Mouse (Mus musculus): ENCODE data around the gene Pthlh. TPM values are rescaled to one million over a fixed set of nuclear protein-coding genes. Genes with fewer than 3 reads are reported as not detected.

The Pthlh gene
- polyA plus RNA-seq, 1 experiment from 2014 or later, result 6.4 TPM

GRCm38 (mm10) chr6:147247782-147248181, 16.2 kb downstream of the Pthlh start:
- ATAC-seq (ENCODE audit: low FRiP score), result no peak
- WGBS, result 37% methylated on average over 3 of the region's 3 CpGs
- no peak overlapping the region for H3K4me2 ChIP-seq

GRCm38 (mm10) chr6:147244294-147244693, 19.7 kb downstream of the Pthlh start:
- Histone ChIP-seq H3K27ac (no peak overlapping the region), H3K36me3 (no peaks in the 10 kb centered on the region), H3K27me3 (0 out of 2 replicates have a peak, but pooled peaks cover 4% of the 10 kb centered on the region), H3K9ac (no peak overlapping the region), H3K9me3 (no peaks in the 10 kb centered on the region), H3K4me2 (no peak overlapping the region), H3K4me1 (replicated peaks) (no peaks in the 10 kb centered on the region), H3K4me3 (no peak overlapping the region)
- ATAC-seq (ENCODE audit: low FRiP score), result no peak

More at GRCm38 (mm10) chr6:147247782-147248181, 16.2 kb downstream of the Pthlh start:
- H3K27me3 ChIP-seq, result no peaks in the 10 kb centered on the region
- H3K27ac ChIP-seq, result no peak overlapping the region
- H3K9ac ChIP-seq, result no peak overlapping the region
- H3K9me3 ChIP-seq, result no peaks in the 10 kb centered on the region
- no peaks in the 10 kb centered on the region for H3K36me3 ChIP-seq
- no peak overlapping the region for H3K4me3 ChIP-seq
- no peaks in the 10 kb centered on the region for H3K4me1 ChIP-seq (replicated peaks)

GRCm38 (mm10) chr6:147243655-147244054, 20.3 kb downstream of the Pthlh start:
- 0 out of 2 replicates have a peak overlapping the region, but pooled peaks have one; percentile 7 for H3K4me3 ChIP-seq
- peak; percentile 53; the same call in 1 of the 2 replicates for ATAC-seq (ENCODE audit: low FRiP score)

GRCm38 (mm10) chr6:147241541-147241940, 22.4 kb downstream of the Pthlh start:
- no peak for ATAC-seq (ENCODE audit: low FRiP score)

More at GRCm38 (mm10) chr6:147243655-147244054, 20.3 kb downstream of the Pthlh start:
- 0 out of 2 replicates have a peak overlapping the region, but pooled peaks have one; percentile 30 for H3K4me2 ChIP-seq
- no peaks in the 10 kb centered on the region for H3K4me1 ChIP-seq (replicated peaks)
- WGBS, result 56% methylated on average over 5 of the region's 5 CpGs
- H3K36me3 ChIP-seq, result no peaks in the 10 kb centered on the region
- H3K27me3 ChIP-seq, result 0 out of 2 replicates have a peak, but pooled peaks cover 4% of the 10 kb centered on the region
- no peaks in the 10 kb centered on the region for H3K9me3 ChIP-seq
- no peak overlapping the region for H3K27ac ChIP-seq
- no peak overlapping the region for H3K9ac ChIP-seq

GRCm38 (mm10) chr6:147240203-147240804, 23.7 kb downstream of the Pthlh start:
- Histone ChIP-seq H3K9me3 (no peaks in the 10 kb centered on the region), H3K36me3 (no peaks in the 10 kb centered on the region)

More at GRCm38 (mm10) chr6:147241541-147241940, 22.4 kb downstream of the Pthlh start:
- Histone ChIP-seq H3K36me3 (no peaks in the 10 kb centered on the region), H3K4me1 (replicated peaks) (no peaks in the 10 kb centered on the region), H3K9ac (no peak overlapping the region), H3K4me3 (no peak overlapping the region), H3K27me3 (0 out of 2 replicates have a peak, but pooled peaks cover 4% of the 10 kb centered on the region), H3K4me2 (no peak overlapping the region), H3K9me3 (no peaks in the 10 kb centered on the region), H3K27ac (no peak overlapping the region)
- WGBS, result 81% methylated on average over 3 of the region's 3 CpGs

GRCm38 (mm10) chr6:147226696-147227095, 37.3 kb downstream of the Pthlh start:
- H3K36me3 ChIP-seq, result no peaks in the 10 kb centered on the region
- no peak overlapping the region for H3K4me3 ChIP-seq
- no peak overlapping the region for H3K27ac ChIP-seq
- ATAC-seq (ENCODE audit: low FRiP score), result no peak
- H3K9ac ChIP-seq, result no peak overlapping the region
- H3K9me3 ChIP-seq, result no peaks in the 10 kb centered on the region
- no peak overlapping the region for H3K4me2 ChIP-seq
- H3K4me1 ChIP-seq (replicated peaks), result no peaks in the 10 kb centered on the region
- no peaks in the 10 kb centered on the region for H3K27me3 ChIP-seq
- WGBS, result 96% methylated on average over 1 of the region's 1 CpGs

More at GRCm38 (mm10) chr6:147240203-147240804, 23.7 kb downstream of the Pthlh start:
- H3K27ac ChIP-seq, result no peak overlapping the region
- 0 out of 2 replicates have a peak, but pooled peaks cover 4% of the 10 kb centered on the region for H3K27me3 ChIP-seq
- ATAC-seq (ENCODE audit: low FRiP score), result peak; percentile 89
- H3K4me1 ChIP-seq (replicated peaks), result no peaks in the 10 kb centered on the region
- H3K4me2 ChIP-seq, result no peak overlapping the region
- H3K4me3 ChIP-seq, result no peak overlapping the region
- WGBS, result 6% methylated on average over 4 of the region's 4 CpGs
- H3K9ac ChIP-seq, result no peak overlapping the region

GRCm38 (mm10) chr6:147219099-147219498, 44.9 kb downstream of the Pthlh start:
- Histone ChIP-seq H3K4me2 (no peak overlapping the region), H3K9ac (no peak overlapping the region), H3K9me3 (no peaks in the 10 kb centered on the region), H3K4me3 (no peak overlapping the region), H3K36me3 (no peaks in the 10 kb centered on the region), H3K27ac (no peak overlapping the region), H3K4me1 (replicated peaks) (no peaks in the 10 kb centered on the region), H3K27me3 (no peaks in the 10 kb centered on the region)
- 84% methylated on average over 5 of the region's 5 CpGs for WGBS
- ATAC-seq (ENCODE audit: low FRiP score), result no peak

- Histone ChIP-seq H3K4me2 (no peak overlapping the region), H3K4me1 (replicated peaks) (no peaks in the 10 kb centered on the region), H3K9ac (no peak overlapping the region), H3K36me3 (no peaks in the 10 kb centered on the region), H3K9me3 (no peaks in the 10 kb centered on the region), H3K4me3 (no peak overlapping the region), H3K27me3 (no peaks in the 10 kb centered on the region), H3K27ac (no peak overlapping the region)
- no peak for ATAC-seq (ENCODE audit: low FRiP score)
- WGBS, result 97% methylated on average over 1 of the region's 1 CpGs
These were observed 47.8 kb downstream of the Pthlh start for GRCm38 (mm10) chr6:147216156-147216555.

- no peaks in the 10 kb centered on the region for H3K27me3 ChIP-seq
- H3K36me3 ChIP-seq, result no peaks in the 10 kb centered on the region
- WGBS, result 83% methylated on average over 5 of the region's 5 CpGs
- H3K27ac ChIP-seq, result no peak overlapping the region
- no peaks in the 10 kb centered on the region for H3K4me1 ChIP-seq (replicated peaks)
- no peak overlapping the region for H3K4me2 ChIP-seq
- no peak overlapping the region for H3K9ac ChIP-seq
- no peaks in the 10 kb centered on the region for H3K9me3 ChIP-seq
- no peak overlapping the region for H3K4me3 ChIP-seq
- no peak for ATAC-seq (ENCODE audit: low FRiP score)
These were observed 56.1 kb downstream of the Pthlh start for GRCm38 (mm10) chr6:147207821-147208330.

Other genes with a start within 250 kb of the Pthlh start
- 0.48 and 0.94 TPM in 2 replicates for gene Rep15, start 231.6 kb downstream of the Pthlh start, polyA plus RNA-seq (2015; fragmentation: Nextera tagmentation; extraction: Ambion mirVana)
- gene Mrps35, start 221.4 kb downstream of the Pthlh start, polyA plus RNA-seq (2015; fragmentation: Nextera tagmentation; extraction: Ambion mirVana), result 70.4 and 71.7 TPM in 2 replicates
- gene Mansc4, start 177.2 kb downstream of the Pthlh start, polyA plus RNA-seq (2015; fragmentation: Nextera tagmentation; extraction: Ambion mirVana), result 0.97 and 0.99 TPM in 2 replicates
- 6.0 and 6.3 TPM in 2 replicates for gene Klhl42, start 172.8 kb downstream of the Pthlh start, polyA plus RNA-seq (2015; fragmentation: Nextera tagmentation; extraction: Ambion mirVana)
- 44.4 and 44.8 TPM in 2 replicates for gene Ccdc91, start 211.6 kb upstream of the Pthlh start, polyA plus RNA-seq (2015; fragmentation: Nextera tagmentation; extraction: Ambion mirVana)

Measured in hindbrain, embryonic 13.5 days (tissue).